Mouse (Mus musculus): ENCODE data around the gene Mical3.
"Not testable (repeated sequence)": the region's sequence is repeated elsewhere in the genome, so short reads cannot be mapped to it uniquely, and the experiment has no call there.

The Mical3 gene

DNA sequence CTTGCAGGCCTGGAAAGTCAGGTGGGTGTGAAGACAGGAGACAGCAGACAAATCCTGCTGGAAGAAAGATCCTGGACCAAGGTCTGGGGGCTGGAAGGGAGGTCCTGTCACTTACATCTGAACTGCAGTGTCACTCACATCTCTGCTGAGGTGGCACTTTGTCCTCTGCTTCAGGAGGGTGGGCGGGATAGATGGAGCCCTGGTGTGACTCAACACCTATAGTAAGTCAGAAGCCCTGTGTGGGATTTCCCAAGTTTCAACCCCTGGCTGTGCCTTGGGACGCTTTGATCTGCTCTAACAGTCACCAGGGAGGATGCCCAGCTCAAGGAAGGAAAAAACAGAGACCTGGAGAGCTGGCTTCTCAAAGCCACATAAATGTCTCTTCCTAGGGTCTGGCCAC, 203.9 kb downstream of the Mical3 start:
- no peak for DNase-seq

DNA sequence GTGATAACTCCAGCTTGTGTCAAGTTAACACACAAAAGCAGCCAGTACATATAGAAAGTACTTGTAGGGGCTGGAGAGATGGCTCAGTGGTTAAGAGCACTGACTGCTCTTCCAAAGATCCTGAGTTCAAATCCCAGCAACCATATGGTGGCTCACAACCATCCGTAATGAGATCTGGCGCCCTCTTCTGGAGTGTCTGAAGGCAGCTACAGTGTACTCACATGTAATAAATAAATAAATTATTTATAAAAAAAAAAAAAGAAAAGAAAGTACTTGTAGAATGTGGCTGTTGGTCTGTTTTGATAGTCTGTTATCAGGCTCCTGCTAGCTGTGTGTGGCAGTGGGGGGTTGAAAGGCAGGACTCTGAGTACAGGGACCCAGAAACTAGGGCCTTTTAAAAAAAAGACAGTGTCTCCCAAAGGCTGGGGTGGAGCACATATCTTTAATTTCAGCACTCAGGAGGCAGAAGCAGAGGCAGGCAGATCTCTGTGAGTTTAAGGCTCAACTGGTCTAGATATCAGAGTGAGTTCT, 205.9 kb downstream of the Mical3 start:
- not testable (repeated sequence) for DNase-seq

DNA sequence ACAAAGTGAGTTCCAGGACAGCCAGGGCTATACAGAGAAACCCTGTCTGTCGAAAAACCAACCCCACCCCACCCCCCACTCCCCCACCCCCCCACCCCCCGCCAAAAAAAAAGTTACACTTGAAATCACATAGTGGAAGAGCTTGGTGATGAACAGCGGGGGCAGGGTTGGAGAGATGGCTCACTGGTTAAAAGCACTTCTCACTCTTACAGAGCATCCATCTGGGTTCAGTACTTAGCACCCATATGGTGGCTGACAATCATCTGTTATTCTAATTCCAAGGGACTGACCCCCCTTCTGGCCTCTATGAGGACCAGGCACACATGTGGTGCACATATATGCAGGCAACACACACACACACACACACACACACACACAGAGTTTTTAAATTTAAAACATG, 212.8 kb downstream of the Mical3 start:
- DNase-seq, result no peak

DNA sequence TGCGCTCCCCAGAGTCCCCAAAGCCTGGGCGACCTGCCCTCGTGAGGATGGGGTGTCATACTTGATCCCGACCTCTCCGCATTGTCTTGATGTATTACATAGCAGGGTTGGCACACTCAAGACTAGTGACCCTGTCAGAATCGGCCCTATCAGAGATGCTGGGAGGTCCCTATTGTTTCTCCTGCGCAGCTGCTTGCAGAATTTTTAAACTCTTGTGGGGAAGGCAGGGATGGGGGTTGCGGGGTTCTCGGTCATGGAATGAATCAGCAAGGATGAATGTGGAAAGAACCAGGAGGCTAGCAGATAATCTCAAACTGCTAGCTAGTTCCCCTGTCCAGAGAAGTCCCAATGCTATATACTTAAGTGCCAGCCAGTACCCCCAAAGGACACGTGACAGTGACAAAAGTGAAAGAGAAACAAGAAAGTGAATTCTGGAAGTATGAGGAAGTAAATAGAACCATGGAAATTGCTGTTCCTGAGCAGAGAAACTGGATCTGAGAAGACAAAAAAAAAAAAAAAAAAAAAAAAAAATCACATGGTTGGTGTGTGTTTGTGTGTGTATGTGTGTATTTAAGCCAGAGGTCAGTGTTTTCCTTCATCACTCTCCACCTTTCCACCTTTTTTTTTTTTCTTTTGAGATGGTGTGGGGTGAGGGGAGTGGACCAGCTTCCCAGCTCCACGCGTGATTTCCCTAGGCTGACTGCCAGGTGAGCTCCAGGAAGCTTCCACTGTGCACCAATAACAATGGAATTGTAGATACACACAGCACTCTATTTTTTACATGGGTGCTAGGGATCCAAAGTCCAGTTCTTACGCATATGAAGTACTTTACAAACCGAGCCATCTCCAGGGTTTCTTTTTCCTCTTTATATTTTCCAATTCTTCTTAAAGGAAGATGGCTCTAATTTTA, 213.6 kb downstream of the Mical3 start:
- DNase-seq, result peak in 1 of 2 experiments; percentile 40

DNA sequence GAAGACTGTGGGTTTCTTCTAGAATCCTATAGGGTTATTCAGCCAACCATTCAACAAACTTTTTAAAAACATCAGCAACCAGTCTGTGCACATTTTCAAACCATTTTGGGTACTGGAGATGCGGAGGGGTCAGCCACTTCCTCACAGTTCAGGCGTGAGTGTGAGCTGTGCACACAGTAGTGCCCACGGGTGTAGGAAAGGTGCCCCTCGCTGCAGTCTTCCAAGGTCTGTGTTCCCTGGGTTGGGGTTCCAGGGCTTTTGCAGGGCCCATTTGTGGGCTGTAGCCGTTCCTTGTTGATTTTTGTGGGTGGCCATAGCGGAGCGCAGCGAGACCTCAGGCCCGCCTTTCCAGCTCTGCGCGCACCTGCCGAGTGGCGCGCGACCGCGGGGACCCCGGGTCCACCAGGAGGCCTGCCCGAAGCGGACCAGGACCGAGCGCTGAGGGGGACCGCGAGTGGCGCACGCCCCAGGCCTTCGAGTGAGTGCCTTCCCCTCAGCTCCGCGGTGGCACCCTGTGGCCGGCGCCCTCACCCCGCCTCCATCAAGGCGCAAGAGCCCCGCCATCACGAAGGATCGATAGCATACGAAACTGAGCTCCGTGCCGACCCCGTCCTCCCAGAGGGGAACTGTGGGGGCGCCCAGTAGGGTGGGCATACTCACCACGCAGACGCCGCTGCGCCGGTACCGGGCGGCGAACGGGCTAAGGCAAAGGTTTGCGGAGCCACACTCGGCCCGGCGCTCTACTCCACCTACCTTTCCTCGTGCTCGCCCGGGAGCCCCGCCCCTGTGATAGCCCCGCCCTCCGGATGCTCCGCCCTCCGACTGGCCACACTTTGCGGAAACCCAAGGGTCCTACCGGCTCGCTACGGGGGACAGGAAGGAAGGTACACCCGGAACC, 214.5 kb downstream of the Mical3 start, which contains the start of gene Bid:
Gene Bid, minus strand, starts transcription at position 780 of the 898 bp plus-strand sequence.
- peak; percentile 98 to 99 for DNase-seq

DNA sequence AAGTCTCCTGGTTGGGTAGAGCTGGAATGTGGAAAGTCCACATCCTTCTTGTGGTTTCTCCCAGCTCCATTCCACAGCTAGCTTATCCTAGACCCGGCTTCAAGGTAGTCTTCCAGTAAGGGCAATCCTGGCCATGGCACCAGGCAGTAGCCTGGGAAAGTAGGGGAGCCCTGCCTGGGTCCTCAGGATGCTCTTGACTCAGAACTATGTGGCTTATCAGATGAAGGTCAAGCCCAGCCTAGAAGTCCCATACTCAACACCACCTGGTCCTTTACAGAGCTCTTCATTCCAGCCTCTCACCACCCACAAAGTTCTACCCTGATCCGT, 215.2 kb downstream of the Mical3 start:
- DNase-seq, result no peak

DNA sequence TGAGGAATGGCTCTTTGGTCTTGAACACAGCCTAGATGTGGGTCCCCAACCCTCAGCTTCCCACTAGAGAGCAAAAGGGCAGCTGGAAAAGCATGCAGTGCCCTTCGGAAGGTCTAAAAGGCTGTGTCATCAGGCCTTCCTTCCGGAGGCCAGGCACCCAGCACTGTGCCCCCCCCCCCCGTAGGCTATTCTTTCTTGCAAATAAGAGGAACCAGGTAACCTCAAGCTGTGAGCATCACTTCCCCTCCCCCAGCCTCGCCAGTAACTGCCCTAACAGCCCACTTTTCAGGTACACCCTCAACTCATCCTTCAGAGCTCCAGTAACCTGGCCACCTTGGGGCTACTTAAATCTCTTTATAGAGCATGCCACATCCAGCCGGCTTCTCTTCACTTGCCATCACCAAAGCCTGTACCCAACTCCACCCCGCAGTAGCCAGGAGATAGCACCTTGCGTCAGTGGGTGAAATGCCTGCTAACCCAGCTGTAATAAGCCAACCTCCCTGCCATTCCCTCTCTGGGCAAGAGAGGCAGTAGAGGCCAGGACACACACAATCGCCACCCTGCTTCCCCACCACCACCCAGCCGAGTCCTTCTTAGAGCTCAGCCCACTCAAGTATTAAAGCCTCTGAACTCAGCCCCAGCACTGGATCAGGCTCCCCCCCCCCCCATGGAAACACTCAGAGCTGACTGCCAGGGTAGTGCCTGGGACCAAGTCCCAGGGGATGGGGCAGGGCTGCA, 215.7 kb downstream of the Mical3 start:
- DNase-seq, result peak; percentile 91 to 93

DNA sequence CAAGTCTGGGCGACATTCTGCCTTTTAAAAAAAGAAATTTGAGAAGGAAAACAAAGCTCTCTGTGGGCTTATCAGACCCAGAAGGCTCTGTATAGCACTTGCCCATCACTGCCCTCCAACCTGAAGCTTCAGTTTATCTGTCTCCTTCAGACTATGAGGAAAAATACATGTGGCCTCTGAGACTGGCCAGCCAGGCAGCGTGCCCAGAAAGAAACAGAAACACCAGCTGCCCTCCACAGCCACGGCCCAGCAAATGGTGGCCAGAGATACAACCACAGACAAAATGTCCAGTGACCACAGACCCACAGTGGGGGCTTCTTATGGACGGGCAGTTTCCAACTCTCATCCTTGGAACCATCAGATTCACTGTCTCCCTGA, 216.3 kb downstream of the Mical3 start:
- DNase-seq, result no peak

DNA sequence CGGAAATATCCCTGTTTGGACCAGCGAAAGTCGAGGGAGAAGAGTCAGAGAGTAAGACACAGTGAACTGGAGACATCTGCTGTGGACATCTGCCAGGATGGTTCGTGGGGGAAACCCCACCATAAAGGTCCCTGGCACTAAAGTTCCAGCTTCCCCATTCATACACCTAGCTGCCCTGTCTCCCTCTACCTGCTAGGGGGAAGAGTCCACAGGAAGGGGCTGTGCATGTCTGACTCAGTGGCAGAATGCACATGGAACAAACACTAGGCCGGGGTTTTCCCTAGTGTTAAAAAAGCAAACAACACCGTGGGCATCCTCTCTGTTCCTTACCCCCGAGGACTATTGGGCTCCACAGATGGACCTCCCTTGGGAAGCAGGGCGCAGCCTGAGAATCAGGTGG, 217.0 kb downstream of the Mical3 start:
- DNase-seq, result peak; percentile 42 to 51

DNA sequence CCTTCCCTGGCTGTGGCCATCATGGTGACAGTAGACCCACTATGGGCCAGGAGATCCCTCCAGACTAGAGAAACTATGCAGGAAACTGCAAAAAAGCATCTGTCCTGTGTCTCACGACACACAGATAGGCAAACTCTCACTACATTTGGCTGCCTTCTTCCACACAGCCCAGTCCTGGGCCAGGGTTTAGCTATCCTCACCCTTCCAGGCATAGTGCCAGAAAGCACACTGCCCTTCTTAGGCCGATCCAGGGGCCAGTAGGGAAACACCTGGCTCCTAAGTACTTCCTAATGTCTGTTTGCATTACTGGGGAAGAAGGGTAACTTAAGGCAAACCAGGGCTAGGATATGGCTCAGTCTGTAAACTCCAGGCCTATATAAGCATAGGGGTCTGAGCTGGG, 217.9 kb downstream of the Mical3 start:
- no peak for DNase-seq

DNA sequence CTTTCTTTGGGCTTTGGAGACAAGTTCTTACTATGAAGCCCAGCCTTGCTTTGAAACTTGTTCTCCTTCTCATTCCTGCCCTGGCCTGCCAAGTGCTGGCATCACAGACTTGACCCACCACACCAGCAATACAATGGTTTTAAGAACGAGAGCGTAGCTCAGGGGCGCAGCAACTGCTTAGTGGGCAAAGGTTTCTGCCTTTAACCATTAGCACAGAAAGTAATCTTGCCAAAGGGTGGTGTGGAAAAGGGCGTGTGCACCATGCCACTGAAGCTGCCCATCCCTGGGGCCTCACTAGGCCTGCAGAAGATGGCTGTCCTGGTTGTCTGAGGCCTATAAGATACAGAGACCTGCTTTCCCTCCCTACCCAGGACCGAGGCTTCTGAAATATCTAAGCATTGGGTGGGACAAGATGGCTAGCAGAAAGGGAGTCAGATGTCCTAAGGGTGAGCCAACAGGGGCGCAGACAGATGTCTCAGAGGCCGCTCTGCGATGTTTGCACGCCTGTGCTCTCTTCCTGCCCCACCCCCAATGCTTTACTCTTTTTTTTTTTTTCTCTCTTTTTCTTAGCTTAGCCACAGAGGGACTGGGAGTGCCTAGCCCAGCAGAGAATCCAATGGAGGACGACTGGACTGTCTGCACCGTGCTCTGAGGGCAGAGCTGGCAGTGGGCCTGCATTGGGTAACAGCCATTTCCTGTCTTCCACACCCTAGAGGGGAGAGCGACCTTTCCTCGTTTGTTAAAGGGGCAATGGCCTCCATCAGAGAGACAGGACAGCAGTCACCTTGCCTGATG, 219.4 kb downstream of the Mical3 start:
- DNase-seq, result no peak

DNA sequence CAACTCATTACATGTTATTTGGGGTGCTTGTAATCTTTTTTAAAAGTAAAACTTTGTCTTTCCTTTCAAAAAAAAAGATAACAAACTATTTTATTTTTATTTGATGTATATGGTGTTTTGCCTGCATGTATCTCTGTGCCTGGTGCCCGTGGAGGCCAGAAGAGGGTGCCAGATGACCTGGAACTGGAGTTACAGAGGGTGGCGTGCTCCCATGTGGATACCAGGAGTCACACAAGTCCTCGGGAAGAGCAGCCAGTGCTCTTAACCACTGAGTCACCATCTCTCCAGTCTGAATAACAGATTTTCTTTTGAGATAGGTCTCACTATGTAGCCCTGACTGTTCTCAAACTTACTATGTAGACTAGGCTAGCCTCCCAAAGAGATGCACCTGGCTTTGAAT, 221.3 kb downstream of the Mical3 start:
- no peak for DNase-seq

DNA sequence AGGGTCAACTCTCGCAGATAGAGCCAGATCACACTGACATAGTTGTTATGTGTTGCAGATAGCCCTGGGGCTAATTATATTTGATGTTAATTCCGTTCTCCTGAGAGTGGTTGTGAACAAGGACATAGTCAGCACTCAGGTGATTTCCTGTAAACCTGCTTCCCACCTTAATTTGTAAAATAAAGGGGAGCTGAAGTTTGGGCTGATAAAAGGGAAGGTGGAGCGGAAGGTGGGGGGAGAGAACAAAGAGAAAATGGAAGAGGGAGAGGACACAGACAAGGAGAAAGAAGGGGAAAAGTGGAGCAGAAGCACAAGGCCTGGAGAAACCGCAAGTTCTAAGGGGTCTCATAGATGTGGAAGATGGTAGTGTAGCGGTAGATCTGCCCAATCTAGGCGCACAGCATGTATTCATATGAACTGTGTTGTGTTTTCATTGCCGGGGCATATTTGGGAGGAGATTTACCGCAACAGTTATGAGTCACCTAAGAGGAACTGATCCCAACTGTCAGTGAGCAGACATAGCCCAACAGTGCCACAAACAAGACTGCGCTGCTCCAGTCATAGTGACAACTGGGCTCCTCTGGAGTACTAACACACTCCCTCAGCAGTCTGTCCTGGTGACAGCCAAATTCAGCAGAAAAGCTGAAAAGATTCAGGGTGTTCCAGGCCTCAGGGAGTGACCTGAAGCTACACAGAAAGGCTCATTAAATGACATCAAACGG, 222.8 kb downstream of the Mical3 start:
- DNase-seq, result not testable (repeated sequence)

DNA sequence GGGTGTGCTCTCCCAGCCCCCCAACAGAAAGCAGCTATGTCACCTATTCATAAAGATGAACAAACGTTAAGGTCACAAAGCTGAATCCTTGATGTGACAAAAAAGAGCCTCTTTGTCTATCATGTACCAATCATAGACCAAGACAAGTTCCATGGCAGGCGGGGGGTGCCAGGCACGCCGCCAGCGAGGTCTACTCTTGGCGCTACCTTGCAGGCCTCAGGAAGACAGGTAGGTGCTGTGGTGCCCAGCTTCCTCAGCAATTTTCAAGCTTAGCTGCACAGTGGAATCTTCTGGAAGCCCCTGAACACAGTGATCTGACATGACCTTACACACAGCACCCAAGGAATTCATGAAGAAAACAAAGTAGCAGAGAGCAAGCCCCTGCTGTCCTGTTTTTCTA, 224.3 kb downstream of the Mical3 start:
- no peak for DNase-seq

DNA sequence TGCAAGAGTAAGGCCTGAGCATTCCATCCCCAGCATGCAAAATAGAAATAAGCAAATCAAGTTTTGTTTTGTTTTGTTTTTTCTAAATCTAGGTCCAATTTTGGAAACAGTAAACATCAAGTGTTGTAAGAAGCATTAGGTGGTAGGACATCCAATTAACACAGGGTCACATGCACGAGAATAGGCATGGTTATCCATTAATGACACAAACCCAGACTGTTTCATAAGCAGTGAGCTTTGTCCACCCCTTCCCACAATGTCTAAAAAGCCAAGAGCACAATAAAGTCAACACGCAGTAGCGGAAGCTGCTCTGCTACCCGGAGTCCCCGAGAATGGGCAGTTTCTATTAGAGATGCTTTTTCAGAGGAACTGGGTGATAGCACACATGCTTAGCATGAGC, 225.7 kb downstream of the Mical3 start:
- no peak for DNase-seq

DNA sequence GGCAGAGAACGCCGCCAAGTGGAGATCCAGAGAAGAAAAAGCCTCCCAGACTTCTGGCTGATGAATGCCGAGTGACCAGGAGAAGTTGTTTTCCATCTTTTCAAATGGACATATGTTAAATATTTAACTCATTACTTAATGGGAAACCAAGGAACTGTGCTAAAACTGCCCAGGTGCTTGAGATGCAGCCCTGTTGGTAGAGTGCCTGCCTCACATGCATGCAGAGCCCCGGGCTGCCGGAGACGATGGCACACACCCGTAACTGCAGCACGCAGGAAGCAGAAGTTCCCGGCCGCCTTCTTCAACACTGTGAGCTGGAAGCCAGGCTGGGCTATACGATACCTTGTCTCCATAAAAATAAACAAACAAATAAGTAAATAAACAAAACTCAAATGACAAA, 226.8 kb downstream of the Mical3 start:
- DNase-seq, result no peak

DNA sequence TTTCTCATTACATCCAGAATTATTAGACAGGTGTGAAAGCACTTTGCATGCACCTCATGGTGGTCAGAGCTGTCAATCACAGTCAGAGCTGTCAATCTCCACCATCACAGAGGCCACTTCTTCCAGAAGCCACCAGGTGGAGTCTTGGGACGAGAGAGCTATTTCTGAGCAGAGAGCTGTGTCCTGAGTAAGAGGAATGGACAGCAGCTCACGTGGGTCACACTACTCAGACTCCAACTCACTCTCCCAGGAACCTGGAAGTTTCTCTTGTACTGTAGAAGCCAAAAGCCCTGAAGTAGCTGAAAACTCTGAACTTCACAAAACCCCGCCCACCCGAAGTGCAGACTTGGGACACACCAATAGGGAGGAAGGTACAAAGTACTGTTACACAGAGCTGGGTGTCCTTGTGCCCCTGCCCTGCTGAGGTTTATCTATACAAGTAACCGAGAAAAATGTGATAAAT, 227.3 kb downstream of the Mical3 start:
- peak; percentile 41 to 52 for DNase-seq

DNA sequence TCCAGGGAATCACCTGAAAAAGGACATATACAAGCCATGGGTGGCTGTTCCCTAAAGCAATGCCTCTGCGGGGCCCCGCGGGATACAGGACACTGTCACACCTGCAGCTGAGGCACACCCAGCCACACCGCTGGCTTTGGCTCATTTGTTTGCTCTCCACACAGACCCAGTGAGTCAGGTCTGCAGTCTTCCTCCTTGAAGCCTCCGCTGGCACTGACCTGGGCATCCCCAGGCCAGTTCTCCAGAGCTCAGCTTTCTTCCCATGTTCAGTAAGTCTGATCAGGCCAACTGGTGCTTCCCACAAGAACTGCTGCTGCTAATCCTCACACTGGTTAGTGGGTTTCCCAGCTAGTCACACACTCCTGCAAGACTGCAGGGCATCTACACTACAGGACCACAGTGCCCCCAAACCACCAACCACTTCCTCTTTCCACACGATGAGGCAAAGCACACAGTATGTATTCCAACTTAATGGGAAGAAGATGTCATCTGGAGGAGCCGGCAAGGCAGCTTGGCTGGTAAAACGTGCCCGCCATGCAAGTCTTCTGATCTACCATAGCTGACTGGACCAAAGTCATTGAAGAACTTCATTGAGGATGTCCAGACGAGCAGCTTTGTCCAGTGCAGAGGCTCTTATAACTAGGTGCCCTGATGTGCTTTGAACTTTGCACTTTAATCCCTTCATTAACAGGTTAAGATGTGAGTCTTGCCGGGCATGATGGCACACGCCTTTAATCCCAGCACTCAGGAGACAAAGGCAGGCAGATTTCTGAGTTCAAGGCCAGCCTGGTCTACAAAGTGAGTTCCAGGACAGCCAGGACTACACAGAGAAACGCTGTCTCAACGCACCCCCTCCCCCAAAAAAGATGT, 228.8 kb downstream of the Mical3 start:
- DNase-seq, result peak; percentile 25 to 33

DNA sequence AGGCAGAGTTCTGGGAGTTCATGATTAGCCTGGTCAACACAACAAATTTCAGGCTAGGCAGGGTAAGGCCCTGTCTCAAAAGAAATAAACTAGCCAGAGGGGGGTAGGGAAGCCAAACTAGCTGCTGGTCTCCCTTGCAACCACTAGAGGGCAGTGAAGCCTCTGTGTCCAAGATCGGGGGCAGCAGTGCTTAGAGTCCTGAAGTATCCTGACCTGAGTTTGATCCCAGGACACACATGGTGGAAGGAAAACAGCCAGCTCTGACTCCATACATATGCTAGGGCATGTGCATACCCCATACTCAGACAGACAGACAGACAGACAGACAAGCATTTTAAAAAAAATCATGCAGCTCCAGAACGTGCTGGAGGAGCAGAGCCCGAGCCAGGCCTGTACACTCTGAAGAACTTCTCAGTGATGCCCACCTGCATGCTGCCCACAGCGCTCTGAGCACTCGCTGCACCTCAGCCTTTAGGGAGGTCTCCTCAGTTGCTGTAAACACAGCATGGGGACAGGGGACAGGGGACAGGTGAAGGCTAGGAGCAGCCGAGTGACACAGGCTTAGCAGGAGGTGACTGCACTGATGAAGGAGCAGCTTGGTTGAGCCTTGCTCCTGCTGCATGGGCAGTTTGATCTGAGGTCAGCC, 232.5 kb downstream of the Mical3 start:
- DNase-seq, result peak; percentile 62 to 65

DNA sequence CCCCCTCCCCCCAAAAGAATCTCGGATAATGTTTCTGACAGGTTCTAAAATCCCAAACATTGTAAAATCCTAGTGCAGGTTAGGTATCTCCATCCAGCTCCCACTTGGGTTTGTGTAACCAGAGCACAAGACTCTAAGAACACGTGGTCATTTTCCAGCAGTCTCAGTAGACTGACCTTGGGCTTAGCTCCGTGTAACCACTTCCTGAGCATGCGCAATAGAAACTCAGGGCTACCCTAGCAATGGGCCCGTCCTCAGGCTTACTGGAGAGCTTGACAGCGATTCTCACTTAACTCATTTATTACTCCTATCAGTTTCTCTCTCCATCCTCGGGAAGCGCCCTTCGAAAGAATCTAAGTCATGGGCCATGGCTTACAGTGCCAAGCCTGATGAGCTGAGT, 236.3 kb downstream of the Mical3 start:
- DNase-seq, result no peak
